Mouse (Mus musculus) erythroblast, adult 5-6 weeks (primary cell): ENCODE measurements around the gene Spop. TPM values are rescaled to one million over a fixed set of nuclear protein-coding genes. Genes with fewer than 3 reads are reported as not detected.
"Not testable (repeated sequence)": the region's sequence is repeated elsewhere in the genome, so short reads cannot be mapped to it uniquely, and the experiment has no call there.

ENCODE experiments used
- ATAC-seq: replicated peaks from 2 replicates; pipeline ENCODE4 v1.8.0; 2016; ENCODE audit warnings: moderate number of reproducible peaks, mild to moderate bottlenecking, moderate TSS enrichment, inconsistent platforms; ENCODE audit not compliant: poor library complexity, low FRiP score, severe bottlenecking
- total RNA-seq, 2 experiments: library from RNA; stranded (forward) in 1 of 2; stranded (reverse) in 1 of 2; fragments of 150-400 nt in 1 of 2; fragments of 200-764, 138-1000 nt in 1 of 2; gene quantifications; 2 replicates each; pipeline versions ENCODE4 v1.2.3 to v1.2.4; 2015 to 2017; ENCODE audit warnings: low replicate concordance in 2 of 2

The Spop gene
- total RNA-seq, 2 experiments from 2014 or later = 43.5 to 51.9 TPM

- ATAC-seq = no peak
Measured at GRCm38 (mm10) chr11:95487237-95487636, 73.4 kb downstream of the Spop start.

- ATAC-seq = no peak
Measured at GRCm38 (mm10) chr11:95490104-95490503, 76.2 kb downstream of the Spop start.

GRCm38 (mm10) chr11:95492256-95492655 is 78.4 kb downstream of the Spop start:
- no peak for ATAC-seq

GRCm38 (mm10) chr11:95493010-95493409 is 79.1 kb downstream of the Spop start:
- no peak for ATAC-seq

- ATAC-seq = no peak
Measured at GRCm38 (mm10) chr11:95493950-95494349, 80.1 kb downstream of the Spop start.

GRCm38 (mm10) chr11:95494374-95494773 is 80.5 kb downstream of the Spop start:
- ATAC-seq = no peak

- no peak for ATAC-seq
Measured at GRCm38 (mm10) chr11:95495883-95496282, 82.0 kb downstream of the Spop start.

GRCm38 (mm10) chr11:95497921-95498320 is 84.0 kb downstream of the Spop start:
- no peak for ATAC-seq

- no peak for ATAC-seq
Measured at GRCm38 (mm10) chr11:95500412-95500811, 86.5 kb downstream of the Spop start.

GRCm38 (mm10) chr11:95500836-95501235 is 87.0 kb downstream of the Spop start:
- no peak for ATAC-seq

- ATAC-seq = not testable (repeated sequence)
Measured at GRCm38 (mm10) chr11:95501826-95502225, 87.9 kb downstream of the Spop start.

GRCm38 (mm10) chr11:95503581-95504180 is 89.8 kb downstream of the Spop start:
- no peak for ATAC-seq

GRCm38 (mm10) chr11:95504271-95504731 is 90.4 kb downstream of the Spop start:
- ATAC-seq = no peak

GRCm38 (mm10) chr11:95507041-95507716 is 93.3 kb downstream of the Spop start:
- ATAC-seq = no peak

GRCm38 (mm10) chr11:95507785-95508184 is 93.9 kb downstream of the Spop start:
- no peak for ATAC-seq

GRCm38 (mm10) chr11:95508211-95508926 is 94.5 kb downstream of the Spop start:
- ATAC-seq = no peak

- no peak for ATAC-seq
Measured at GRCm38 (mm10) chr11:95509126-95509717, 95.3 kb downstream of the Spop start.

- no peak for ATAC-seq
Measured at GRCm38 (mm10) chr11:95510631-95511030, 96.8 kb downstream of the Spop start.

GRCm38 (mm10) chr11:95511919-95512318 is 98.0 kb downstream of the Spop start:
- ATAC-seq = no peak

GRCm38 (mm10) chr11:95512383-95512782 is 98.5 kb downstream of the Spop start:
- ATAC-seq = no peak
